ENCODE assay signal across 14 mouse cellular contexts in the genomic region with DNA sequence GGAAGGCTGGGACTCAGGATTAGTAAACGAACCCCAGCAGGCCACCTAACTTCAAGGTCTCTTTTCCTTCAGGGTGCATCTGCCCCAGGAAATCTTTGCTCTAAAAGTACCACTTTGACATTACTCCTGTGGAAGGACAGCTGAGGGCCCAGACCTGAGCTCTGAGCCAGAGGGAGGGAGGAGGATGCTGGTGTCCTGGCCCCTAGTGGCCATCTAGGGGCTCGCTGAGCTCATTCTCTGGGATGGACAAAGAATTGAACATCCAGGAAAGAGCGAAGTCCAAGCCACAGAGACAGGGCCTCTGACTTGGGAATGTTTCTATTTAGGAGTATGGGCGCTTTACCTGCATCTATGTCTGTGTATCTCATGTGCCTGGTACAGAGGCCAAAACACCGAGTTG.
DNase-seq lines count a peak whose midpoint lies in the region; ATAC-seq and TF ChIP-seq lines count a peak whose summit lies in the region.
"Had no signal": no experiment of that assay in that cellular context is flagged by ENCODE, and none has a peak within 500 bp of the region (broad histone marks: within the 10 kb centered on the region; RNA-seq: fewer than 3 reads in every experiment).

No protein-coding gene starts in this region.

- H3K4me2 ChIP-seq in embryonic facial prominence, embryonic 13.5 days = no peak overlapping the region
- no peak overlapping the region for H3K4me2 ChIP-seq in midbrain, postnatal 0 days (ENCODE audit: low read depth, low read length, poor library complexity, severe bottlenecking)
- H3K4me2 ChIP-seq in midbrain, embryonic 13.5 days (replicated peaks) = no peak overlapping the region
- no peak overlapping the region for H3K4me2 ChIP-seq in stomach, postnatal 0 days (replicated peaks; ENCODE audit: low read depth)
- H3K4me2 ChIP-seq: heart, embryonic 15.5 days; liver, embryonic 15.5 days had no signal

- WGBS in embryonic facial prominence, embryonic 13.5 days = 57% methylated on average over 5 of the region's 5 CpGs
- 57% methylated on average over 5 of the region's 5 CpGs for WGBS in embryonic facial prominence, embryonic 10.5 days
- WGBS in kidney, adult 2 months = 64% methylated on average over 5 of the region's 5 CpGs
- 61% methylated on average over 5 of the region's 5 CpGs for WGBS in midbrain, postnatal 0 days
- WGBS in midbrain, embryonic 13.5 days = 65% methylated on average over 5 of the region's 5 CpGs
- WGBS in stomach, postnatal 0 days = 63% methylated on average over 5 of the region's 5 CpGs

- no peak overlapping the region for H3K4me3 ChIP-seq in embryonic facial prominence, embryonic 13.5 days
- no peak overlapping the region for H3K4me3 ChIP-seq in embryonic facial prominence, embryonic 10.5 days
- no peak overlapping the region for H3K4me3 ChIP-seq in kidney, adult 2 months (ENCODE audit: insufficient read depth, low read depth, low read length)
- no peak overlapping the region for H3K4me3 ChIP-seq in midbrain, postnatal 0 days (ENCODE audit: low read depth, low read length)
- no peak overlapping the region for H3K4me3 ChIP-seq in midbrain, embryonic 13.5 days (replicated peaks)
- H3K4me3 ChIP-seq in stomach, postnatal 0 days (ENCODE audit: low read depth, low read length) = no peak overlapping the region
- H3K4me3 ChIP-seq: heart, embryonic 15.5 days; liver, embryonic 15.5 days had no signal

- H3K9me3 ChIP-seq in embryonic facial prominence, embryonic 13.5 days = no peaks in the 10 kb centered on the region
- no peaks in the 10 kb centered on the region for H3K9me3 ChIP-seq in embryonic facial prominence, embryonic 10.5 days
- no peaks in the 10 kb centered on the region for H3K9me3 ChIP-seq in midbrain, postnatal 0 days (ENCODE audit: low read length)
- H3K9me3 ChIP-seq in midbrain, embryonic 13.5 days = no peaks in the 10 kb centered on the region
- no peaks in the 10 kb centered on the region for H3K9me3 ChIP-seq in stomach, postnatal 0 days (ENCODE audit: control insufficient read depth, low read length)
- H3K9me3 ChIP-seq: heart, embryonic 15.5 days; liver, embryonic 15.5 days had no signal

- no peak for TF ChIP-seq POLR2A in kidney, adult 2 months (IDR thresholded peaks at IDR 0.05; ENCODE audit: low read depth, low read length)

- TF ChIP-seq EP300 in stomach, postnatal 0 days (optimal IDR thresholded peaks at IDR 0.05) = no peak

- TF ChIP-seq CTCF in kidney, adult 2 months (conservative IDR thresholded peaks at IDR 0.05; ENCODE audit: insufficient read depth, insufficient read length, low read depth, low read length) = peak; percentile 23; the same call in 1 of the 2 replicates
- TF ChIP-seq CTCF in midbrain, postnatal 0 days (IDR thresholded peaks at IDR 0.05) = peak; percentile 58
- peak; percentile 55 for TF ChIP-seq CTCF in stomach, postnatal 0 days (IDR thresholded peaks at IDR 0.05; ENCODE audit: low read depth)

- no peaks in the 10 kb centered on the region for H3K36me3 ChIP-seq in embryonic facial prominence, embryonic 13.5 days
- H3K36me3 ChIP-seq in embryonic facial prominence, embryonic 10.5 days (replicated peaks) = no peaks in the 10 kb centered on the region
- no peaks in the 10 kb centered on the region for H3K36me3 ChIP-seq in kidney, adult 2 months (ENCODE audit: control insufficient read depth, insufficient read depth, low read length)
- no peaks in the 10 kb centered on the region for H3K36me3 ChIP-seq in midbrain, postnatal 0 days (ENCODE audit: insufficient read depth, low read length)
- H3K36me3 ChIP-seq in midbrain, embryonic 13.5 days = no peaks in the 10 kb centered on the region
- no peaks in the 10 kb centered on the region for H3K36me3 ChIP-seq in stomach, postnatal 0 days (ENCODE audit: control insufficient read depth, insufficient read depth, low read length)
- H3K36me3 ChIP-seq: heart, embryonic 15.5 days; liver, embryonic 15.5 days had no signal

- no peak for ATAC-seq in embryonic facial prominence, embryonic 13.5 days (ENCODE audit: insufficient number of reproducible peaks, insufficient read depth, low FRiP score, low TSS enrichment, low read depth)
- ATAC-seq in midbrain, postnatal 0 days (ENCODE audit: low FRiP score) = no peak
- ATAC-seq in midbrain, embryonic 13.5 days = no peak
- no peak for ATAC-seq in stomach, postnatal 0 days (ENCODE audit: low FRiP score, low TSS enrichment)

- no peak for DNase-seq in embryonic facial prominence, embryonic 10.5 days (ENCODE audit: low spot score)
- no peak for DNase-seq in kidney, adult 2 months
- no peak for DNase-seq in kidney, adult 9 months
- DNase-seq in midbrain, postnatal 0 days (ENCODE audit: low spot score) = no peak
- no peak for DNase-seq in stomach, postnatal 0 days (ENCODE audit: low spot score)
- no peak for DNase-seq in thymus, postnatal 4 days
- DNase-seq: cerebellum, adult 9-10 months; heart, adult 11 months; kidney, postnatal 4 days; right cerebral cortex, adult 18-20 months had no signal

- H3K4me1 ChIP-seq in embryonic facial prominence, embryonic 13.5 days = peaks cover 8% of the 10 kb centered on the region
- H3K4me1 ChIP-seq in embryonic facial prominence, embryonic 10.5 days = peaks cover 7% of the 10 kb centered on the region; the same call in 1 of the 2 replicates
- H3K4me1 ChIP-seq in kidney, adult 2 months (ENCODE audit: control insufficient read depth, insufficient read depth, low read length) = peaks cover 9% of the 10 kb centered on the region; the same call in 1 of the 2 replicates
- no peaks in the 10 kb centered on the region for H3K4me1 ChIP-seq in midbrain, postnatal 0 days (ENCODE audit: insufficient read depth, low read length)
- H3K4me1 ChIP-seq in midbrain, embryonic 13.5 days (replicated peaks) = peaks cover 8% of the 10 kb centered on the region; the same call in 1 of the 2 replicates
- H3K4me1 ChIP-seq in stomach, postnatal 0 days (replicated peaks; ENCODE audit: control insufficient read depth, insufficient read depth) = no peaks in the 10 kb centered on the region

- no peaks in the 10 kb centered on the region for H3K27me3 ChIP-seq in embryonic facial prominence, embryonic 13.5 days
- no peaks in the 10 kb centered on the region for H3K27me3 ChIP-seq in embryonic facial prominence, embryonic 10.5 days (replicated peaks; ENCODE audit: low read depth, poor library complexity, severe bottlenecking)
- no peaks in the 10 kb centered on the region for H3K27me3 ChIP-seq in kidney, adult 2 months (replicated peaks; ENCODE audit: control insufficient read depth, insufficient read depth, low read length)
- H3K27me3 ChIP-seq in midbrain, postnatal 0 days (ENCODE audit: insufficient read depth, low read length) = no peaks in the 10 kb centered on the region
- no peaks in the 10 kb centered on the region for H3K27me3 ChIP-seq in midbrain, embryonic 13.5 days
- no peaks in the 10 kb centered on the region for H3K27me3 ChIP-seq in stomach, postnatal 0 days (ENCODE audit: control insufficient read depth, insufficient read depth, low read length)
- H3K27me3 ChIP-seq: liver, embryonic 15.5 days had no signal

- no peak overlapping the region for H3K27ac ChIP-seq in embryonic facial prominence, embryonic 13.5 days
- H3K27ac ChIP-seq in embryonic facial prominence, embryonic 10.5 days (replicated peaks) = no peak overlapping the region
- no peak overlapping the region for H3K27ac ChIP-seq in kidney, adult 2 months (ENCODE audit: insufficient read depth, low read depth, low read length)
- H3K27ac ChIP-seq in midbrain, postnatal 0 days (ENCODE audit: low read depth, low read length) = no peak overlapping the region
- no peak overlapping the region for H3K27ac ChIP-seq in midbrain, embryonic 13.5 days
- no peak overlapping the region for H3K27ac ChIP-seq in stomach, postnatal 0 days (replicated peaks)
- H3K27ac ChIP-seq: heart, embryonic 15.5 days; liver, embryonic 15.5 days had no signal

- 0 out of 2 replicates have a peak overlapping the region, but pooled peaks have one; percentile 21 for H3K9ac ChIP-seq in embryonic facial prominence, embryonic 13.5 days
- no peak overlapping the region for H3K9ac ChIP-seq in midbrain, postnatal 0 days (replicated peaks; ENCODE audit: low read length, poor library complexity, severe bottlenecking)
- H3K9ac ChIP-seq in midbrain, embryonic 13.5 days (replicated peaks) = no peak overlapping the region
- no peak overlapping the region for H3K9ac ChIP-seq in stomach, postnatal 0 days (ENCODE audit: low read length)
- H3K9ac ChIP-seq: heart, embryonic 15.5 days; liver, embryonic 15.5 days had no signal
